Mouse (Mus musculus): ENCODE measurements around the gene Neu2. TPM values are rescaled to one million over a fixed set of nuclear protein-coding genes. Genes with fewer than 3 reads are reported as not detected.
A peak's percentile ranks its signal among the peaks of the same experiment; 100 is the strongest.

Gene Neu2
- total and polyA plus RNA-seq, 3 experiments, result 0.27 TPM; not detected in 2

DNA sequence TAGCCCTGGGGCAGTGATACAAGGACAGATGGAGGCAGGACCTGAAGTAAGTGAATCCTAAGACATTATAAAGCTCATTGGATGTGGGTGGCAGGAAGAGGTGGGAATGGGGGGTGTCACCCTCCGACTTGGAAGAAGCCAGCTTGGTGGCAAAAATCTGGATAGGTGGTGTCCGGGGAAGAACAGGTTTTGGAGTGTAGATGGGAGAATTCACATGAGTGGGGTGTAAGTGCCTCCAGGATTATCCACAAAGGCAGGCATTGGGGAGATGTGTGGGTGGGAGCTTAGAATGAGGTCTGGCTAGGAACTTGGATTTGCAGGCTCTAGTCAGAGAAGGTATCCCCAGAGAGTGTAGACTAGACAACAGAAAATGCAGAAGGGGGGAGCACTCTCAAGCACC lies 95.6 kb downstream of the Neu2 start:
- no peaks in the 10 kb centered on the region for H3K4me1 ChIP-seq (ENCODE audit: control insufficient read depth, insufficient read depth, low read length)
- 79% methylated on average over 2 of the region's 2 CpGs for WGBS
- no peaks in the 10 kb centered on the region for H3K36me3 ChIP-seq (ENCODE audit: control insufficient read depth, insufficient read depth, low read length)
- H3K79me2 ChIP-seq (replicated peaks; ENCODE audit: control insufficient read depth, insufficient read depth, low read length), result no peaks in the 10 kb centered on the region
- H3K27ac ChIP-seq, result no peak overlapping the region
- intact Hi-C loops (cut with DNase I), result no loop called here
- TF ChIP-seq POLR2A (IDR thresholded peaks at IDR 0.05; ENCODE audit: insufficient read depth, low read depth, low read length) (no peak), EP300 (IDR thresholded peaks at IDR 0.05; ENCODE audit: insufficient read depth, low read depth, low read length) (no peak), CTCF (IDR thresholded peaks at IDR 0.05) (no peak)
- no peak overlapping the region for H3K9ac ChIP-seq (ENCODE audit: low read depth, low read length)
- DNase-seq, result no peak
- no peaks in the 10 kb centered on the region for H3K27me3 ChIP-seq (ENCODE audit: control insufficient read depth, insufficient read depth, low read length)
- no peak overlapping the region for H3K4me3 ChIP-seq

DNA sequence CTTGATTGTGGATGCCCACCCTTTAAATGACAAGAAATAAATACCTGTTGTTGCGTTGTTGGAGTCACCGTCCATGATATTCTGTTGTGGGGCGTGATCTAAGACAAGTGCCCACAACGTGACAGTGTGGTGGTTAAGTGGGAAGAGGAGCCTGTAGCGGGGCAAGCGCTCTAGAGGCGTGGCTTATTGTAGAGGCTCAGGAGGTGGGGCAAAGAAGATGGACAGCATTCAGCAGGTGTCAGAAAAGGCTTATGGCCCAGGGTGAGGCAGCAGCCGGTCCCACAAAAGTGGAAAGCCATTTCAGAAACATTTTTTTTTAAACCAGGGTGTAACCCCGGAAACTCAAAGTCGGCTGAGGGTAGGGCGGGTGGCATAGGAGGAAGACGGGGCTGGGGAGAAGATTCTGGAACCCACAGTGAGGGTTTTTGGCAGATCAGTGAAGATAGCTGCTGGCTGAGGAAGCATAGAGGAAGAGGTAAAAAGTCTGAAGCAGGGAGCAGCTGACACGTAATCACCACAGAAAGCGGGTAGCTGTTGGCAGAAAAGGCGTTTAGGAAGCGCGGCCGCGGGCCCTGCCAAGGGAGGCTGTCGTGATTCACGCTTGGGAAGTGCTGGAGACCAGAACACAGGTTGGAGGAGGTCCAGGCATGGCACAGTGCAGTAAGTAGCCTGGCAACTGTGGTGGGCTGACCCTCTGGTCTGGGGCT lies 97.8 kb downstream of the Neu2 start:
- peak; percentile 49 to 66 for DNase-seq
- intact Hi-C loops (cut with DNase I), result loop anchor here (2.0 kb wide), 1 partner anchor 161 kb away; no protein-coding TSS in a partner anchor
- Histone ChIP-seq H3K27ac (no peak overlapping the region), H3K27me3 (ENCODE audit: control insufficient read depth, insufficient read depth, low read length) (no peaks in the 10 kb centered on the region), H3K4me3 (no peak overlapping the region), H3K79me2 (replicated peaks; ENCODE audit: control insufficient read depth, insufficient read depth, low read length) (no peaks in the 10 kb centered on the region), H3K9ac (ENCODE audit: low read depth, low read length) (no peak overlapping the region), H3K4me1 (ENCODE audit: control insufficient read depth, insufficient read depth, low read length) (no peaks in the 10 kb centered on the region), H3K36me3 (ENCODE audit: control insufficient read depth, insufficient read depth, low read length) (no peaks in the 10 kb centered on the region)
- 68% methylated on average over 21 of the region's 21 CpGs for WGBS
- 0 out of 2 replicates have a peak, but pooled peaks have one; percentile 7 for TF ChIP-seq EP300 (IDR thresholded peaks at IDR 0.05; ENCODE audit: insufficient read depth, low read depth, low read length)
- TF ChIP-seq POLR2A (IDR thresholded peaks at IDR 0.05; ENCODE audit: insufficient read depth, low read depth, low read length), result no peak
- TF ChIP-seq CTCF (IDR thresholded peaks at IDR 0.05), result no peak

DNA sequence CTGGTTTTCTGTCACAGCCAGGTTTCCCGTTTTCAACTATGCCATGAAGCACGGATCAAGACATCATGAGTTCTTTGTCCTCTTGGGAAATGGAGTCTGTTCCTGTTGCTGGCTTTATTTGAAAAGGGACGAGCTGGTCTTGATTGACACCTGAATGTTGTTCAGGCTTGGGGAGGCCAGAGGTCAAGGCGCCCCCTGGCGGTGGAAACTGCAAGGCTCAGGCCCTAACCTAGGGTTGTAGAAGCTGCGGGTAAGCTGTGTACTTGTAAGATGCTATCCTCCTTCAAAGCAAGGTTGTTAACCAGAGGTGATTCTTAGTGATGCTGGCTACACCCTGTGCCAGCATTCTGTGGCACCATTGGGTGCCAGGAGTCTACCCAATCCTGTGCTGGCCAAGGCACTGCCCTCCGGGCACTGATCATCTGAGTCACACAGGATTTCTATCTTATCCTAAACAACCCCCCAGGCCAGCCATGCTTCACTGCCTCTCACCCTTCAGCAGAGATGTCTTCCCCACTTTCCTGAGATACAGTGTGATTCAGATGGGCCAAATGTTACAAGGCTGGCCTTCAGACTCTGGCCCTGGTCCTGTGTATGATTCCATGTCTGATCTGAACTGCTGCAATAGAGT lies 98.8 kb downstream of the Neu2 start:
- Histone ChIP-seq H3K9ac (ENCODE audit: low read depth, low read length) (no peak overlapping the region), H3K4me1 (ENCODE audit: control insufficient read depth, insufficient read depth, low read length) (no peaks in the 10 kb centered on the region), H3K27me3 (ENCODE audit: control insufficient read depth, insufficient read depth, low read length) (no peaks in the 10 kb centered on the region), H3K36me3 (ENCODE audit: control insufficient read depth, insufficient read depth, low read length) (no peaks in the 10 kb centered on the region), H3K27ac (no peak overlapping the region), H3K79me2 (replicated peaks; ENCODE audit: control insufficient read depth, insufficient read depth, low read length) (no peaks in the 10 kb centered on the region), H3K4me3 (no peak overlapping the region)
- DNase-seq, result peak; percentile 60 to 71
- intact Hi-C loops (cut with DNase I), result loop anchor here (2.0 kb wide), 1 partner anchor 162 kb away; no protein-coding TSS in a partner anchor
- 38% methylated on average over 7 of the region's 7 CpGs for WGBS
- TF ChIP-seq CTCF (IDR thresholded peaks at IDR 0.05) (peak; percentile 88), EP300 (IDR thresholded peaks at IDR 0.05; ENCODE audit: insufficient read depth, low read depth, low read length) (no peak)

DNA sequence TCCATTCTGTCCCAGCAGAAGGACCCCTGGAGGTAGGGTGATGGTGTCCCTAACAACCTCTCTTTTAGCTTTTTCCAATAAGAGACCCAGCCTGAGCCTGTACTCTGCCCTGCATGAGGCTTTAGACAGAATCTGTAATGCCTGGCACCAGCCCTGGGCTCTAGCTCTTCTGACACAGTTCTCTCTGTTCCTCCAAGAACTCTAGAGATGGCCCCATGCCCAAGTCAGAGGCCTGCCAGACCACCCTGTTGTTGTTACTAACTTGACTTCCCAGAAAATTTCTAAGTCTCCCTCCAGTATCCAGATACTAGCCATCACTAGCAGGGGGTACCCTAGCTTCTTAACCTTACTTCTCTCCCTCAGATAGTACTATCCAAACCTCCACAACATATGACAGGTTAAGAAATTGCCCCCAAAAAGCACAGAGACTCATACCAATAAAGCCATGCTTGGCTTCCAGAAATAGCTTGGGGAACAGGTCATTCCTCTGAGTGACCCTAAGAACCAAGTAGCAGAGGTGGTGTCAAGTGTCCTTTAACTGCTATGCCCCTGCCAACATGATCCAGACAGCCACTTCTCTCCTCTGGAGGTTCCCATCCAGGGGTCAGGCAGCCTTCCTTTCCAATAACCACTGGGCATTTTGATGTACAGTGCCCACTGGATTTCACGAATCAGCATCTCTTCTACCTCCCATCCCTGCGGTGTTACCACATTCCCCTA lies 105.0 kb downstream of the Neu2 start:
- intact Hi-C loops (cut with DNase I), result no loop called here
- no peak overlapping the region for H3K4me3 ChIP-seq
- WGBS, result 83% methylated on average over 2 of the region's 2 CpGs
- no peaks in the 10 kb centered on the region for H3K4me1 ChIP-seq (ENCODE audit: control insufficient read depth, insufficient read depth, low read length)
- H3K79me2 ChIP-seq (replicated peaks; ENCODE audit: control insufficient read depth, insufficient read depth, low read length), result no peaks in the 10 kb centered on the region
- H3K9ac ChIP-seq (ENCODE audit: low read depth, low read length), result no peak overlapping the region
- DNase-seq, result no peak
- H3K27me3 ChIP-seq (ENCODE audit: control insufficient read depth, insufficient read depth, low read length), result no peaks in the 10 kb centered on the region
- H3K27ac ChIP-seq, result no peak overlapping the region
- H3K36me3 ChIP-seq (ENCODE audit: control insufficient read depth, insufficient read depth, low read length), result no peaks in the 10 kb centered on the region
- TF ChIP-seq POLR2A (IDR thresholded peaks at IDR 0.05; ENCODE audit: insufficient read depth, low read depth, low read length) (no peak), CTCF (IDR thresholded peaks at IDR 0.05) (no peak), EP300 (IDR thresholded peaks at IDR 0.05; ENCODE audit: insufficient read depth, low read depth, low read length) (no peak)

DNA sequence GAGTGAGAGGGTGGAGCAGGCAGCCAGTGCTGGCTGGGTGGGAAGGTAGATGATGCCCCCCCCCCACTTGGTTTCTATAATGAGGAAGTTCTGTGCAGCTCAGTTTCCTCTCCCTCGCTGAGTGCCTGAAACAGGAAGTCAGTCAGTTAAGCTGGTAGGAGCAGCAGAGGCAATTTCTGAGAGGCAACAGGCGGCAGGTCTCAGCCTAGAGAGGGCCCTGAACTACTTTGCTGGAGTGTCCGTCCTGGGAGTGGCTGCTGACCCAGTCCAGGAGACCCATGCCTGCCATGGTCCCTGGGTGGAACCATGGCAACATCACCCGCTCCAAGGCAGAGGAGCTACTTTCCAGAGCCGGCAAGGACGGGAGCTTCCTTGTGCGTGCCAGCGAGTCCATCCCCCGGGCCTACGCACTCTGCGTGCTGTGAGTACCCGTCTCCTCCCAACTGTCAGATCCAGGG lies 110.6 kb downstream of the Neu2 start, which contains the start of gene Inpp5d:
Gene Inpp5d, plus strand, starts transcription at position 102 of the 458 bp plus-strand sequence.
- TF ChIP-seq POLR2A (IDR thresholded peaks at IDR 0.05; ENCODE audit: insufficient read depth, low read depth, low read length) (peak; percentile 70), CTCF (IDR thresholded peaks at IDR 0.05) (no peak), EP300 (IDR thresholded peaks at IDR 0.05; ENCODE audit: insufficient read depth, low read depth, low read length) (no peak)
- peak within 1 kb of the TSS; percentile 64 for H3K9ac ChIP-seq (ENCODE audit: low read depth, low read length)
- H3K27me3 ChIP-seq (ENCODE audit: control insufficient read depth, insufficient read depth, low read length), result no peaks in the 10 kb centered on the region
- DNase-seq, result peak; percentile 67 to 71
- H3K36me3 ChIP-seq (ENCODE audit: control insufficient read depth, insufficient read depth, low read length), result no peaks in the 10 kb centered on the region
- peaks cover 5% of the 10 kb centered on the region for H3K4me1 ChIP-seq (ENCODE audit: control insufficient read depth, insufficient read depth, low read length)
- no peaks in the 10 kb centered on the region for H3K79me2 ChIP-seq (replicated peaks; ENCODE audit: control insufficient read depth, insufficient read depth, low read length)
- 38% methylated on average over 12 of the region's 12 CpGs for WGBS
- H3K27ac ChIP-seq, result peak within 1 kb of the TSS; percentile 82
- peak within 1 kb of the TSS; percentile 62 for H3K4me3 ChIP-seq
- intact Hi-C loops (cut with DNase I), result loop anchor here (2.0 kb wide), 1 partner anchor 41 kb away; no protein-coding TSS in a partner anchor
